Mouse (Mus musculus) CH12F3 (cell line): Measurements from ENCODE around the gene Sfxn3.

Experiments used
- in situ Hi-C: fragments of 300-500 bp; cut with MboI; formaldehyde crosslinking; loops from 2 replicates; pipeline ENCODE4 v1.14.3; 2020; ENCODE audit warnings: low sequenced_read_pairs

The Sfxn3 gene

GRCm38 (mm10) chr19:45047417-45047934, at the start of gene Sfxn3:
Sfxn3 (plus strand) TSS chr19:45047503.
- in situ Hi-C loops = no loop called here

DNA sequence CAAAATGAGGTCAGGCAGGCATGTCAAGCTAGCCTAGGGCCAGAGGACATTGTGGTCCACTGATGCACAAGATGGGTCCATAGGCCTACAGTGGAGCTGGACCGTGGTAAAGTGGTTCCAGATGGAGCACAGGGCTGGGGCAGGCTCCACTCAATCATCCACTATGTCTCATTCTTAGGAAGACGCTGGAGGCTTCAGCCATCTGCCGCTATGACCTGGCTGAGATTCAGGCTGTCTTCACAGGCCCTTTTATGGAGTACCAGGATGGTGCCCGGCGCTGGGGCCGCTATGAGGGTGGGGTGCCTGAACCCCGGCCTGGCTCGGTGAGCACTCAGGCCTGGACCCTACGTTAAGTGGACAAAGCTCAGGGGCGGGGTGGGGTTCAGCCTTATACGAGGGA, 49.5 kb upstream of the Sfxn3 start:
- in situ Hi-C loops = no loop called here

- in situ Hi-C loops = no loop called here
These were observed 47.7 kb upstream of the Sfxn3 start for GRCm38 (mm10) chr19:44999647-45000046.

DNA sequence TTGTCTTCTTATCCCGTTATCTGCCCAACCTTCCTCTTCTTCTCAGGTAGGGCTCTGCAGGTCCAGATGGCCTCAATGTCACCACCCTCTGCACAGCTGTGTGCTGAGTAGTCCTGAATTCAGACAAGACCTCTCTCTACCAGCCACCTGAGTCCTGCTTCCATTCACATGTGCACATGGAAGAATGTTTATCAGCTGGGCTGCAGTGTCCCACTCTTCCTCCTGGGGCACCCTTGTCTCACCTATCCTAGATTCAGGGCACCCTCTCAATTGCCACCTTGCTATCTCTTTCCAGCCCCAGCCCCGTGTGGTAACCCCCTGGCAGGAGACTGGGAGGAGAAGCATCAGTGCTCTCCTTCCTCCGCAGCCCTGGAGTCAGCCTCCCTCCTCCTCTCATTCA, 45.0 kb upstream of the Sfxn3 start:
- in situ Hi-C loops = no loop called here

GRCm38 (mm10) chr19:45003740-45004516, 43.4 kb upstream of the Sfxn3 start:
- in situ Hi-C loops = no loop called here

GRCm38 (mm10) chr19:45005444-45005843, 41.9 kb upstream of the Sfxn3 start, which contains the start of gene Twnk:
Twnk (plus strand) TSS chr19:45005663.
- in situ Hi-C loops = no loop called here

DNA sequence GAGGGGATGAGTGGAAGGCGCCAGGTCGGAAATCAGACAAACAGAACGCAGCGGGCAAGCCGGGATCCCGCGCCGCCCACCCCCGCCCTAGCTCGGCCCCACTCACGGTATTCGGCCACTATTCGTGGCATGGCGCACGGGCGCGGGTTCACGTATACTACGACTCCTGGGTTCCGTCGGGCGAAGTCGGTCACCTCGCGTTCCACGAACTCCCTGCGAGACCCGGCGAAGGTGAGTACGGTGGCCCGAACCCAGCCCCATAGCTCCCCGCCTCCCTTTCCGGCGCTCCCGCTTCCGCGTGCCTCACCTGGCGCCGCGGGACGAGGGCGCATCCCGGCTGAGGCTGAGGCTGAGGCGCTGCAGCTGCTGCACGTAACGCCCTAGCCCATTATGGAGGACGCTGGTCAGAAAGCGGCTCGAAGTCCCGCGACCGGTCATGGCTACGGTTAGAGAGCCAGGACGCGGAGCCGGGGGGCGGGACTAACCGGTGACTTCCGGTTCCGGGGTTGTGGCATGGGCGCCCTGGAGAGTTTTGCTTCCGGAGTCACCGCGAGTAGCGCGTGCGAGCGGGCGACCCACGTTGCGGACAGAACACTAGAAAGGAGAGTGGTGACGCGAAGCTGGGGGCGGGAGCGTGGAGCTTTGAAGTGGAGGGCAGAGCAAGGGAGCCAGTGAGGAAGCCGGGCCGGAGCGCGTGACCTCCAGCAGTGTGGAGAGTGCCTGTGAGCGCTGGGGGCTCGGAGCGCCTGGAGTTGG, 41.2 kb upstream of the Sfxn3 start, which contains the start of gene Mrpl43:
Gene Mrpl43, minus strand, starts transcription at position 486 of the 756 bp plus-strand sequence.
- in situ Hi-C loops = no loop called here

GRCm38 (mm10) chr19:45007021-45007420, 40.3 kb upstream of the Sfxn3 start:
- in situ Hi-C loops = no loop called here

GRCm38 (mm10) chr19:45007425-45008191, 39.7 kb upstream of the Sfxn3 start:
- in situ Hi-C loops = no loop called here

DNA sequence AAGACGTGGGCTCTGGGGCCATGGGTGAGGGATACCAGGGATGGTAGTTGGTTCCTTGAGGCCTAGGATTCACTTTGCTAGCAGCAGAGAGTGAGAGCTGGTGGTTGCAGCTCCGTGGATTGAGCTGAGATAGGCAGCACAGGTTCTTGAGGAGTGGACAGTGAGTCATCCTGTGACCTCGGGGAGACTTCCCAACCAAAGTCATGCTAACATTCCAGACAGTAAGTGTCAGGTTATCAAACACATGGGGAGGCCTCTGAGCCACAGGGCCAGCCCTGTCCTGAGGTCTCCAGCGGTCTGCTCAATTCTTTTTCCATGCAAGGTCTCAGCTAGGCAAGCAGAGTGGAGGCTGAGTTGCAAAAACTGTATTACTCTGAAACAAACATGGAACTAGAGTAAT, 36.7 kb upstream of the Sfxn3 start:
- in situ Hi-C loops = no loop called here

- in situ Hi-C loops = no loop called here
These were observed 35.1 kb upstream of the Sfxn3 start for GRCm38 (mm10) chr19:45012219-45012618.

- in situ Hi-C loops = no loop called here
These were observed 34.7 kb upstream of the Sfxn3 start for GRCm38 (mm10) chr19:45012636-45013035.

GRCm38 (mm10) chr19:45013581-45014225, 33.6 kb upstream of the Sfxn3 start:
- in situ Hi-C loops = no loop called here

DNA sequence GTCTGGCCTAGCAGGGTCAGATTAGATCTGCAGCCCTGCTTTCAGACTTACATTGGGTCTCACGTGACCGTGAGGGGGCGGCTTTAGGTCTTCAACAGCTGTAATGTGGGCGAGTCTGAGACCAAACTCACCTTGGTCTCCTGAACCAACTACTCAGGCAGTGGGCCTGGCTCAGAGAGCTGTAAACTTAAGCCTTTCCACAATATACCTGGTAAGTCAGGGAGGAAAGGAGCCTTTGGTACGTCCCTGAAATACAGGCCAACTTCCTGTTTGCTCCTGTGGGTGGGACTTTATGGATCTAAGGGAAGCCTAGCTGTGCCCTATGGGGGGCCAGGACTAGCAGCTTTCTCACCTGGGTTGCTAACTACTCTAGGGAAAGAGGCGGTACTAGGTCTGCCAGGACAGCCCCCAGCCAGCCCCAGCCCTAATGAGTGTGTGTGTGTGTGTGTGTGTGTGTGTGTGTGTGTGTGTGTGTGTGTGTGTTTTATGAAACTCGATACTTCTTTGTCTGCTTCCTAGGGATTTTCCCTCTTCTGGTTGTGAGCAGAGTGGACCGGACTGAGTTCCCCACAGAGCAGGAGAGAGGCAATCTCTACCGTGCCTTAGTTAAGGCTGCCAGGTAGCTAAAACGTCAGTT, 32.9 kb upstream of the Sfxn3 start, which contains the start of gene Lzts2:
Gene Lzts2, plus strand, starts transcription at position 80 of the 637 bp plus-strand sequence.
- in situ Hi-C loops = no loop called here

DNA sequence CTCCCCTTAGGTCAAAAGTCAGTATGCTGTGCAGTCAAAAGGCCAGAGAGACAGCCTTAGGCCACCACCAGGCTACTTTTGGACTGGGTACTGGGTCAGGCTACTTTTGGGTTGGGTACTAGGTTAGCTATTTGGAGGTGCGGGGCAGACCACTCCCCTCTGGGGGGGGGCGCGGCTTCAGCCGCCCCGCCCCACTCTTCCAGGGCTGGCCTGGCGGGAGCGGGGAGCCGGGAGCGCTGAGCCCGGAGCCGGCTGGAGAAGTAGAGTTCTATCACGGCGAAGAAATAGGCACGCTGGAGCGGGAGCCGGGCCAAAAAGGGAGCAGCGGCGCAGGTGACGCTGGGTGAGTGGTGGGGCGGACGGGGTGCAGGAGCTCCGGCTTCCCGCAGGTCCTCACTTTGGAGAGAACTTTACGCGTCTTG, 32.3 kb upstream of the Sfxn3 start:
- in situ Hi-C loops = no loop called here

GRCm38 (mm10) chr19:45015518-45016281, 31.6 kb upstream of the Sfxn3 start:
- in situ Hi-C loops = no loop called here

GRCm38 (mm10) chr19:45016341-45017215, 30.7 kb upstream of the Sfxn3 start:
- in situ Hi-C loops = no loop called here

DNA sequence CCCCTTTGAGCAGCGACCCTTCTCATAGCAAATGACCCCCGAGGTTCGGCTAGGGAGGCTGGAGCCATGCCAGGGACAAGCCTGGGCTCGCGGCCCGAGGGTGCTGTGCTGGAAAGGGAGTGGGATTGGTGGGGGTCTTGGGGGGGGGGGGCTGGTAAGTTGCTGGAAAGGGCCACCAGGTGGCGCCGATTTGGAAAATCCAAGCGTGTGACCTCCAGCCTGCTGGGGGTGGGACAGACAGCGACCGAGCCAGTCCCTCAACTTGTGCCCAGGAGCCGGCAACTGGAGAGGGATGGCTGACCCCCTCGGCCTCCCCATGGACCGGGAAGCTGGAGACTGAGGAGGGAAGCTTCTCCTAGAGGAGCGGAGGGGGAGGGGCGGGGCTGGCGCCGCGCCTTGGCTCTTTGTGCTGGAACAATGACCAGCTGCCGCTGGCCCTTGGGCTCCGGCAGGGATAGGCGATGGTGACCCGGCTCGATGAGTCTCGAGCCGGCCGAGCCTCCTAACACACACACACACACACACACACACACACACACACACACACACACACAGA, 30.0 kb upstream of the Sfxn3 start:
- in situ Hi-C loops = no loop called here
